Mouse (Mus musculus) forebrain, embryonic 10.5 days (tissue): ENCODE measurements at regions not wholly inside any gene's neighbourhood (a gene's known extent, or its start where the extent isn't known, plus 50 kb on each side); places are given as distances from the start of the nearest gene placed in this dataset.

ENCODE experiments used
- DNase-seq: peaks from one replicate; pipeline ENCODE4 v3.0.0-alpha.2; 2017; ENCODE audit warnings: low spot score; ENCODE audit errors: extremely low spot score
- H3K27ac ChIP-seq: fragments of 300-500 bp; sonication (generic); 2 replicates; pipeline ENCODE4 v1.5.1; 2016; ENCODE audit warnings: mild to moderate bottlenecking
- H3K27me3 ChIP-seq: fragments of 300-500 bp; sonication (generic); 2 replicates; pipeline ENCODE4 v1.6.1; 2016; ENCODE audit warnings: mild to moderate bottlenecking; ENCODE audit not compliant: poor library complexity, severe bottlenecking
- H3K36me3 ChIP-seq: fragments of 300-500 bp; sonication (generic); replicated peaks from 2 replicates; pipeline ENCODE4 v1.6.1; 2016; ENCODE audit warnings: mild to moderate bottlenecking, moderate library complexity
- H3K4me1 ChIP-seq: fragments of 300-500 bp; sonication (generic); 2 replicates; pipeline ENCODE4 v1.6.1; 2016
- H3K4me3 ChIP-seq: fragments of 300-500 bp; sonication (generic); 2 replicates; pipeline ENCODE4 v1.5.1; 2016; ENCODE audit warnings: mild to moderate bottlenecking, moderate library complexity
- H3K9me3 ChIP-seq: fragments of 300-500 bp; sonication (generic); 2 replicates; pipeline ENCODE4 v1.6.1; 2016; ENCODE audit warnings: mild to moderate bottlenecking, moderate library complexity
- whole genome bisulfite sequencing: fragments of 180-500 bp; shearing (Covaris S2); methylation state at CpG from one replicate; pipeline ENCODE4 v1.1.7; 2016; 5-methylcytosine and 5-hydroxymethylcytosine counted together

DNA sequence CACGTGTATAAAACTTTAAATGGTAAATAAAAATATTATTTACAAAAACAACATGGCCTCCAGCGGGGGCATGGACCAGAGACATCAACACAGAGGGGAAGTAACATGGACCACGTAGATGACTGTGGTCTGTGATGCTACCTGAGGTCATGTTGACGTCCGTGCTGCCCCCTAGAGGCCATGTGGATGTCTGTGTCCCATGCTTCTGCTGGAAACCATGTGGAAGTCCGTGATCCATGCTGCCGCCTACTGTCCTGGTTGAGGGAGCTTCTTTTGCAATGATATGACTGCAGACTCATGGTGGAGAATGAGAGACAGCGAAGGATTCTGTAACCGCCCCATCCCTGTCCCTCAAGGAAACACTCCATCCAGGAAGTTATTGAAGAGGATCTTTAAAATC lies 108.5 kb upstream of the Qrfpr start:
- 25% methylated on average over 9 of the region's 9 CpGs for WGBS
- H3K9me3 ChIP-seq: no peaks in the 10 kb centered on the region
- no peak overlapping the region for H3K4me3 ChIP-seq
- H3K36me3 ChIP-seq: no peaks in the 10 kb centered on the region
- H3K27ac ChIP-seq: no peak overlapping the region
- no peaks in the 10 kb centered on the region for H3K4me1 ChIP-seq
- peak; percentile 56 for DNase-seq
- no peaks in the 10 kb centered on the region for H3K27me3 ChIP-seq

GRCm38 (mm10) chr3:36329631-36330030 lies 107.5 kb upstream of the Qrfpr start:
- no peak overlapping the region for H3K4me3 ChIP-seq
- H3K36me3 ChIP-seq: no peaks in the 10 kb centered on the region
- H3K9me3 ChIP-seq: no peaks in the 10 kb centered on the region
- no peaks in the 10 kb centered on the region for H3K27me3 ChIP-seq
- 91% methylated on average over 7 of the region's 7 CpGs for WGBS
- H3K27ac ChIP-seq: no peak overlapping the region
- H3K4me1 ChIP-seq: no peaks in the 10 kb centered on the region
- DNase-seq: no peak

- WGBS: 83% methylated on average over 2 of the region's 2 CpGs
- DNase-seq: no peak
- no peaks in the 10 kb centered on the region for H3K4me1 ChIP-seq
Observed at GRCm38 (mm10) chr3:36328927-36329326, 106.8 kb upstream of the Qrfpr start.

GRCm38 (mm10) chr3:36318635-36319034 lies 96.5 kb upstream of the Qrfpr start:
- H3K27ac ChIP-seq: no peak overlapping the region
- H3K27me3 ChIP-seq: no peaks in the 10 kb centered on the region
- DNase-seq: no peak
- no peak overlapping the region for H3K4me3 ChIP-seq
- H3K36me3 ChIP-seq: no peaks in the 10 kb centered on the region
- H3K9me3 ChIP-seq: no peaks in the 10 kb centered on the region
- H3K4me1 ChIP-seq: no peaks in the 10 kb centered on the region

More at GRCm38 (mm10) chr3:36328927-36329326, 106.8 kb upstream of the Qrfpr start:
- Histone ChIP-seq H3K27me3 (no peaks in the 10 kb centered on the region), H3K27ac (no peak overlapping the region), H3K36me3 (no peaks in the 10 kb centered on the region), H3K9me3 (no peaks in the 10 kb centered on the region), H3K4me3 (no peak overlapping the region)

DNA sequence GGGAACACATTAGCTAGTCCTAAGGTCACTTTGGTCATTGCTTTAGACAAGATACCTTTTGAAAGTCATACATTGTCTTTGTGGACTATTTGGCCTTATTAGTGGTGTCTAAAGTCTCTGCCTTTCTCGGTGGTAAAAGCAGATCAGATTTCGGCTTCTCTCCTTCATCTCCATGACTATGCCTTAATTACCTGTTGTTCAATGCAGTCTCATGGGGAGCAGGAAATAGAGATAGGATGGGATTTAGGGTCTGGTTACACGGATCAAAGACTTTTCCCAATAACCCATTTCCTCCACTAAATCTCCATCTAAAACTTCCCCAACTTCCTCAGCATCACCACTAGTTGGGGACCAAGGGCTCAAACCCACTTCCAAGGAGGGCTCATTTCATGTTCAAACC lies 89.2 kb upstream of the Qrfpr start:
- H3K36me3 ChIP-seq: no peaks in the 10 kb centered on the region
- WGBS: under 1% methylated on average over 3 of the region's 3 CpGs
- no peaks in the 10 kb centered on the region for H3K9me3 ChIP-seq
- H3K4me1 ChIP-seq: peaks cover 14% of the 10 kb centered on the region
- H3K27ac ChIP-seq: no peak overlapping the region
- H3K27me3 ChIP-seq: peaks cover 21% of the 10 kb centered on the region
- DNase-seq: no peak
- H3K4me3 ChIP-seq: peak overlapping the region; percentile 35; the same call in 1 of the 2 replicates

DNA sequence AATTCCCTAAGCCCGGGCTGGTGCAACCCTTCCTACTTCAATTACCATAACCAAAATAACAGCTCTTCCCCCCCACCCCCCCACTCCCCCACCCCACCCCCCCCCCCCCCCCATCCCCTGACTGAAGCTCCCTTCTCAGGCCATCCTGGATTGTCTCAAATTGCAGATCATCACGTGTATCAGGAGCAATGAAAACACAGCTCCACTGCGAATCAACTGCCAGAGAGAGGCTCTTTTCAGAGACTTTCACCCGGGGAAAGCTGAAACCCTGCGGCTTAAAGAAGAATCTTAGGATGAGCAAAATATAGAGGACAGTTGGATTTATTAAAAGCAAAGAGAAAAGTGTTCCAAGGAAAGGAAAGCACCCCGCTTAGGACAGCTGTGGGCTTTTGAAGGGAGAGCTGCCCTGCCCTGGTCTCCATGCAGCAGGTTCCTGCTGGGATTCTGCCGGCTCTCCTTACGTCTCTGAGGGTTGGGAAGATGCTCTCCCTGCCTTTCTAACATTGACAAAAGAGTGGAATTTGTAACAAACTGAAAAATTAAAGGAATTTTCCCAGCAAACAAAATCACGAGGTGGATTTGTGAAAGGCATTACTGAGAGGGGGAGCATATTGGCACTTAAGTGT lies 88.6 kb upstream of the Qrfpr start:
- Histone ChIP-seq H3K4me1 (peaks cover 14% of the 10 kb centered on the region), H3K27ac (no peak overlapping the region), H3K27me3 (peaks cover 21% of the 10 kb centered on the region), H3K36me3 (no peaks in the 10 kb centered on the region), H3K4me3 (peak overlapping the region; percentile 35), H3K9me3 (no peaks in the 10 kb centered on the region)
- 3% methylated on average over 9 of the region's 9 CpGs for WGBS
- no peak for DNase-seq

GRCm38 (mm10) chr3:36296792-36297191 lies 74.7 kb upstream of the Qrfpr start:
- Histone ChIP-seq H3K27ac (no peak overlapping the region), H3K4me1 (peaks cover under 1% of the 10 kb centered on the region; the same call in 1 of the 2 replicates), H3K27me3 (no peaks in the 10 kb centered on the region), H3K9me3 (no peaks in the 10 kb centered on the region), H3K4me3 (no peak overlapping the region), H3K36me3 (no peaks in the 10 kb centered on the region)
- no peak for DNase-seq
- 89% methylated on average over 3 of the region's 3 CpGs for WGBS

GRCm38 (mm10) chr3:36291971-36292370 lies 69.9 kb upstream of the Qrfpr start:
- no peaks in the 10 kb centered on the region for H3K9me3 ChIP-seq
- no peaks in the 10 kb centered on the region for H3K36me3 ChIP-seq
- DNase-seq: no peak
- no peaks in the 10 kb centered on the region for H3K27me3 ChIP-seq
- 96% methylated on average over 4 of the region's 4 CpGs for WGBS
- H3K4me1 ChIP-seq: no peaks in the 10 kb centered on the region
- H3K27ac ChIP-seq: no peak overlapping the region
- H3K4me3 ChIP-seq: no peak overlapping the region

- H3K4me1 ChIP-seq: no peaks in the 10 kb centered on the region
- 86% methylated on average over 5 of the region's 5 CpGs for WGBS
- DNase-seq: no peak
- no peaks in the 10 kb centered on the region for H3K27me3 ChIP-seq
- H3K9me3 ChIP-seq: peaks cover 8% of the 10 kb centered on the region; the same call in 1 of the 2 replicates
- H3K4me3 ChIP-seq: no peak overlapping the region
- H3K36me3 ChIP-seq: no peaks in the 10 kb centered on the region
- no peak overlapping the region for H3K27ac ChIP-seq
Observed at GRCm38 (mm10) chr3:36284066-36284465, 62.0 kb upstream of the Qrfpr start.

- WGBS: 72% methylated on average over 1 of the region's 1 CpGs
- DNase-seq: no peak
- Histone ChIP-seq H3K4me3 (no peak overlapping the region), H3K27ac (no peak overlapping the region), H3K9me3 (no peaks in the 10 kb centered on the region), H3K27me3 (no peaks in the 10 kb centered on the region), H3K36me3 (no peaks in the 10 kb centered on the region), H3K4me1 (no peaks in the 10 kb centered on the region)
Observed at GRCm38 (mm10) chr3:36275502-36275901, 53.4 kb upstream of the Qrfpr start.
